Mouse (Mus musculus) cerebellum, adult 18-20 months (tissue): ENCODE results near the gene Doc2b.

Experiments
- DNase-seq, 2 experiments: peaks; one replicate each; pipeline ENCODE4 v3.0.0; 2021

Doc2b gene

DNA sequence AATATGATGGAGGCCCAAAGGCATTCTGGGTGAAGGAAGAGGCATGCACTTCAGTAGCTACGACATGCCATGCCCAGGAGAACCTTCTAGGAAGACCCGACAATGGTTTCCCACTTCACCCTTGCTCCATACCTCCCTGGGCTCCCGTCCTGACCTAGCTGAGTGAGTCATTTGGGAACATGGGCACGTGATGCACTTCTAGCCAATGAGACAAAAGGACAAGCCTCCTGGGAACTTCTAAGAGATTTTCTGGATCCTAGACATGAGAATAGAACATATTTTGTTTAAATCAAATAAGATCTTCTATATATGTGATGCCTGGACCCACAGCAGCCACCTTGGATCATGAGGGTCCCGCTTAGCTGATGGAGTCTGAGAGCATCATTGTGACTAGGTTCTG lies 3.3 kb downstream of the Doc2b start:
- no peak for DNase-seq

DNA sequence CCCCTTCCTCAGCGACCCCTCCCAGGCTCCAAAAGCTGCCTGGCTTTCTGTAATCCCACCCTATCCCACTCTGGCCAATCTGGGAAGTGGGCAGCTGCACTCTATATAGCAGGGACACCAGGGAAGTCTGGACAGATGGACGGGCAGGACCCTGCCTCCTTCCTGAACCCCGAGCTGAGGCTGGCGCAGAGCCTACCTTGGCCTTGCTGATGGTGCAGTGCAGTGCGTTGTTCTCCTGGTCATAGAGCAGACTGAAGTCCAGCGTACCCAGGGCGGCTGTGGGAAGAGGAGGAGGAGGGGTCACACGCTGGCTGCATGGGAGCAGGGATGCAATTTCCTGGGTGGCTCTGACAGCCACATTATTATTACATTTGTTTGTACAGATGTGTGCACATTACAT lies 10.0 kb downstream of the Doc2b start:
- no peak for DNase-seq

GRCm38 (mm10) chr11:75783799-75784198 lies 12.1 kb downstream of the Doc2b start:
- DNase-seq = no peak

GRCm38 (mm10) chr11:75781919-75782318 lies 13.9 kb downstream of the Doc2b start:
- DNase-seq = peak; percentile 76 to 81

DNA sequence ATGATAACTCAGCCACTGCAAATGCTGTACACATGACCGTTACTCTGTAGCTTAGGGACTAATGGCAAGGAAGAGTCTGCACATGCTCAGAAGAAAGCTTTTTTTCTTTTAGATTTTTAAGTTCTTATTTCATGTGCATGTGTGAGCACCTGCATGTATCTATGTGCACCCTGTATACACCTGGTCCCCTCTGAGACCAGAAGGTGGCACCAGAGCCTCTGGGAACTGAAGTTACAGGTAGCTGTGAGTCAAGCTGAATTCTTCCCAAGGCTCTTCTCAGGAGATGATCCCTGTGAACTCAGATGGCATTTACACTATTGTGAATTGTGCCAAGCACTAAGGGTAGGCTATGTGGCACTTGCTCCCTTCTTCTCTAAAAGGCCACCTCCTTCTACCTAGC lies 19.9 kb downstream of the Doc2b start:
- no peak for DNase-seq

DNA sequence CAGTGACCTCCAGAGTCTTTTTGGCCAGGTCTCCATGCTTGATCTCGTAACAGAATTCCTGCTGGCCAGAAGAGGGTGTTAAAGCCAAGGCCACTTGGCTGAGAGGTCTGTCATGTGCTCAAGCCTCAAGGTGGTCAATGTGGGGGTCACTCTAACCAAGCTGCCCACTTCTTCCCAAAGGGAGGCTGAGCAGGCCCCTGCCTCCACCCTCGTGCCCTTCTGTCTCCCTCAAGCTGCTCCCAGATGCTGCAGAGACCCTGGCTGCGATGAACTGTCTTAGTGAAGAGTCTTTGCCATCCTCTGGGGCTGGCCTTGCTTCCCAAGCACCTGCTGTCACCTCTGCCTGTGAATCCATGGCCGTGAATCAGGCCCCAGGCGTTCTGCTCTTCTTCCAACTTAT lies 23.3 kb downstream of the Doc2b start:
- no peak for DNase-seq

DNA sequence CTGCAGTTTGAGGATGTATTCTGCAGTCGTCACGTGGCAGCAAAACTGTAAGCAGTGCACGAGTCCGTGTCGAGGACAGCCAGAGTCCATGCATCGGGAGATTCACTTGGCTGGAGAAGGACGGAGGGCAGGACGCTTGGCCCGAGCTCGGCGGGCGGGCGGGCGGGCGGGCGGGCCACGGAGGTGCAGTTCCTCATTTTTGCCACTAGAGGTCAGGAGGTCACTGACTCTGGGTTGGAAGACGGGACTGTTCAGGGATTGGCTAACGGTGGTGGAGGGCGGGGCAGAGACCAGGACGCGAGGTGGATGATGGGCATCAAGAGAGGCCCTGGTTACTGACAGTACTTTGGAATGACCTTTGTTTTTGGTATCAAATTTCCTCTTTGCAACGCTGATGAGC lies 26.6 kb downstream of the Doc2b start:
- peak; percentile 85 to 92 for DNase-seq

- DNase-seq = no peak
These were observed 27.5 kb downstream of the Doc2b start for GRCm38 (mm10) chr11:75768091-75768989.

- DNase-seq = no peak
These were observed 28.8 kb downstream of the Doc2b start for GRCm38 (mm10) chr11:75767014-75767413.

GRCm38 (mm10) chr11:75765161-75765560 lies 30.7 kb downstream of the Doc2b start:
- DNase-seq = no peak

- no peak for DNase-seq
These were observed 31.3 kb downstream of the Doc2b start for GRCm38 (mm10) chr11:75764521-75765023.

DNA sequence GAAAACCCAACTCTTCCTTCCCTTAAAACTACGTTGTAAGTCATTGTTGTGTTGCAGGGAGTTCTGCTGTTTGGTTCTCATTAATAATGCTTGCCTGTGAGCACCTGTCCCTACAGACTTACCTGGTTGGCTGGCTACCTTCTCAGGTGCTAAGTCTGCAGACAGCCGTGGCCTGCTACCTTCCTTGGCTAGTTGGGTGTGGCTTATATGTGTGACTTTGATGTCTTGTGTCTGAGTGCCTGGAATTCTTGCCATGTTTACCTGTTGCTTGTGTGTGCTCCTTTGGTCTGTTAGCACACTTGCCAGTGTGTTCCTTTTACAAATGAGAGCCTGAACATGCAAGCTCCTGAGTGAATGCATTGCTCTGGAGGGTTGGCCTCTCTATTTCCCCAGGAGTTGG lies 33.1 kb downstream of the Doc2b start:
- no peak for DNase-seq

GRCm38 (mm10) chr11:75760785-75761184 lies 35.1 kb downstream of the Doc2b start:
- no peak for DNase-seq

DNA sequence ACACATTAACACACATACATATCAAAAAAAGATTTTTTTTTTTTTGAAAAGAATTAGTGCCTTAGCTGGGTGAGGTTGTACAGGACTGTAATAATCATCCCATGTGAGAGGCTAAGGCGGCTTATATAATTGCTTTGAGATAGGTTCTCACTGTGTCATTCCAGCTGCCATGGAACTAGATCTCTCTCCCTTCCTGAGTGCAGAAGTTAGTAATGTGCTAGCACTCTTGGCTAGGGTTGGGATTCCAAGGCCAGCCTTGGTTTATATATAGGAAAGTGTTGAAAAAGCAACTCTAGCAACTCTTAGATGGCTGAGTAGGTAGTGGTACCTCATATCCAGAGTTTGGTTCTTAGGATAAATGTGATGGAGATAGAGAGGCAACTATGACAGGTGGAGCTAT lies 37.3 kb downstream of the Doc2b start:
- DNase-seq = no peak

DNA sequence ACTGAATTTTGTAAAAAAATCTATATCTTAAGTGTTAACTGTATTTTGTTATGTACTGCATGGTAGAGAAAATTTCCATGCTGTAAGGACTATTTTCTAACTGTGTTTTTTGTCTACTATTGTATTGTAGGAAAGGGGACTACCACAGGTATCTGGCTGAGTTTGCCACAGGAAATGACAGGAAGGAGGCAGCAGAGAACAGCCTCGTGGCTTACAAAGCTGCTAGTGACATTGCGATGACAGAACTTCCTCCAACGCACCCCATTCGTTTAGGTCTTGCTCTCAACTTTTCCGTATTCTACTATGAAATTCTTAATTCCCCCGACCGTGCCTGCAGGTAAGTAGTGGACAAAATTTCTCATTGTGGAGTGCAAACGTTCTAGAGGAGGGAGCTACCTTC lies 39.2 kb downstream of the Doc2b start:
- no peak for DNase-seq

- no peak for DNase-seq
These were observed 44.8 kb downstream of the Doc2b start for GRCm38 (mm10) chr11:75751082-75751481.

DNA sequence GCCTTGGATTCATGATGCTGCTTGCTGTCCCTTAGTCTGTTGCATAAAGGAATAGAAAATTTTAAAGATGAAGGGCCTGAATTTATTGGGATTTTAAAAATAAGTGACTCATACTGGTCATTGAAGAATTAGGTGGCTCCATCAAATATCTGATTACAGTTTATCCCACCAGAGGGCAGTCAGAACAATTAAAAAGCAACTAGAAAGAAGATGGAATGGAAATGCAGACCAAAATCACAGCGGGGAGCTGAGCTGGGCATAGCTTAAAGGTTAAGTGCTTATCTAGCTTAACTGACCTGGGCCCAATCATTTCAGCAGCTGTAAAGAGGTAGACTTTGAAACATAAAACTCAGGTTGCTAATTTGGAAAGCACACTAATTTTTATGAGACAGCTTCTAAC lies 45.3 kb downstream of the Doc2b start:
- DNase-seq = peak in 1 of 2 experiments; percentile 44

- no peak for DNase-seq
These were observed 51.1 kb downstream of the Doc2b start for GRCm38 (mm10) chr11:75744761-75745160.

DNA sequence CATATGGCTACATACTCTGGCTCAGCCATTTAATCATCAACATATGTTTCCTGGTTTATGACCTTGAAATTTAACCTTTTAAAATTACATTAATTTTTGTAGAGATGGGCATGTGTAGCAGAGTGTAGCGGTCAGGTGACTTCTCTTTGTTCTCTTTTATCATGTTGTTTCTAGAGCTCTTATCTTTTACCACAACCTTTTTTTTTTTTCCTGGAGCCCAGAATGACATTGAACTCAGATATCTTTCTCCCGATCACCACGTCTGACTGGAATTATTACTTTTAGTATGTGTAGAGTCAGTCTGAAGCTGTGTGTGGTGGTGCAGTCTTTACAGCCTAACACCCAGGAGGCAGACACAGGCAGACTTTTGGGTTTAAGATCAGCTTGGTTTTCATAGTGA lies 54.2 kb downstream of the Doc2b start:
- DNase-seq = no peak

- DNase-seq = no peak
These were observed 55.6 kb downstream of the Doc2b start for GRCm38 (mm10) chr11:75740204-75740603.

- no peak for DNase-seq
These were observed 57.4 kb downstream of the Doc2b start for GRCm38 (mm10) chr11:75738477-75738821.

GRCm38 (mm10) chr11:75737806-75738476 lies 57.9 kb downstream of the Doc2b start:
- no peak for DNase-seq

DNA sequence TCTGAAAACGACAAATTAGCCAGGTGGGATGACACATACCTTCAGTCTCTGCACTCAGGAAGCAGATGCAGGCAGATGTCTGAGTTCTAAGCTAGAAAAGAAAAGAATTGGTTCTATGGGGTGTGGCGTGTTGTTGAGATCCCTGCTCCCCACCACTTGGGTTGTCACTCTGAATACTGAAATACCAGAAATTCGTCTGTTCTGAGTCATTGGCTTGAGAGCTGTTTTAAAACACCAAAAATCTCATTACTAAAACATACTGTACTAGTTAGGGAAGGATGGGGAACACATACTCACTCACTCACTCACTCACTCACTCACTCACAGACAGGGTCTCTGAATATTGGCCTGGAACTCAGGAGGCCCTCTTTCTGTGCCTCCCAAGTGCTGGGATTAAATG lies 58.9 kb downstream of the Doc2b start:
- DNase-seq = no peak
